Mouse (Mus musculus) MEL (cell line): ENCODE measurements at regions not wholly inside any gene's neighbourhood (a gene's known extent, or its start where the extent isn't known, plus 50 kb on each side); places are given as distances from the start of the nearest gene placed in this dataset.

Source experiments
- DNase-seq: peaks from one replicate; pipeline ENCODE4 v3.0.0; 2011; ENCODE audit warnings: low read depth, low spot score
- H3K27ac ChIP-seq: 2 replicates; pipeline ENCODE4 v1.5.1; 2012; ENCODE audit warnings: low read depth, mild to moderate bottlenecking, control low read depth, low read length, moderate library complexity; ENCODE audit not compliant: control insufficient read depth
- H3K27me3 ChIP-seq, 2 experiments: fragments of 150-350 bp in 1 of 2; sonication (generic) in 1 of 2; 2 replicates each; pipeline ENCODE4 v1.6.1; 2012; ENCODE audit warnings: low read length in 2 of 2, mild to moderate bottlenecking in 2 of 2, improper control_type of control experiment in 1 of 2, moderate library complexity in 1 of 2; ENCODE audit not compliant: insufficient read depth in 2 of 2, control insufficient read depth in 1 of 2
- H3K36me3 ChIP-seq, 2 experiments: 2 replicates each; pipeline ENCODE4 v1.6.1; 2012 to 2014; ENCODE audit warnings: low read length in 2 of 2, improper control_type of control experiment in 1 of 2, inconsistent platforms in 1 of 2, mild to moderate bottlenecking in 1 of 2; ENCODE audit not compliant: insufficient read depth in 2 of 2, control insufficient read depth in 1 of 2
- H3K4me1 ChIP-seq, 2 experiments: fragments of 150-350 bp in 1 of 2; sonication (generic) in 1 of 2; 2 replicates each; pipeline ENCODE4 v1.6.1; 2012; ENCODE audit warnings: low read length in 2 of 2, improper control_type of control experiment in 1 of 2, mild to moderate bottlenecking in 1 of 2; ENCODE audit not compliant: insufficient read depth in 2 of 2, control insufficient read depth in 1 of 2
- H3K4me3 ChIP-seq, 2 experiments: fragments of 150-350 bp in 1 of 2; sonication (generic) in 1 of 2; 2 replicates each; pipeline ENCODE4 v1.5.1; 2012; ENCODE audit warnings: low read depth in 2 of 2, low read length in 2 of 2, mild to moderate bottlenecking in 2 of 2, moderate library complexity in 2 of 2, control low read depth in 1 of 2, improper control_type of control experiment in 1 of 2; ENCODE audit not compliant: control insufficient read depth in 1 of 2, insufficient read depth in 1 of 2
- H3K79me2 ChIP-seq: 2 replicates; pipeline ENCODE4 v1.6.1; 2012; ENCODE audit warnings: mild to moderate bottlenecking, low read length, moderate library complexity; ENCODE audit not compliant: control insufficient read depth, poor library complexity, insufficient read depth
- H3K9ac ChIP-seq: 2 replicates; pipeline ENCODE4 v1.6.1; 2012; ENCODE audit warnings: low read depth, mild to moderate bottlenecking, control low read depth, low read length, moderate library complexity; ENCODE audit not compliant: control insufficient read depth, poor library complexity, severe bottlenecking
- H3K9me3 ChIP-seq: fragments of 150-350 bp; sonication (generic); replicated peaks from 2 replicates; pipeline ENCODE4 v1.6.1; 2012; ENCODE audit warnings: mild to moderate bottlenecking, low read length, improper control_type of control experiment, moderate library complexity; ENCODE audit not compliant: insufficient read depth
- CTCF ChIP-seq, 3 experiments: IDR thresholded peaks in 2 of 3; conservative IDR thresholded peaks in 1 of 3; 2 replicates each; pipeline ENCODE4 v1.5.1; 2011 to 2012; ENCODE audit warnings: low read length in 3 of 3, low read depth in 2 of 3, mild to moderate bottlenecking in 2 of 3, improper control_type of control experiment in 1 of 3, inconsistent platforms in 1 of 3, mixed read lengths in 1 of 3, moderate library complexity in 1 of 3; ENCODE audit not compliant: control insufficient read depth in 1 of 3, insufficient read depth in 1 of 3, poor library complexity in 1 of 3, severe bottlenecking in 1 of 3
- ELF1 ChIP-seq: IDR thresholded peaks from 2 replicates; pipeline ENCODE4 v1.6.1; 2014; ENCODE audit warnings: low read depth, mild to moderate bottlenecking, inconsistent platforms, low read length, improper control_type of control experiment, moderate library complexity
- EP300 ChIP-seq, 2 experiments: IDR thresholded peaks; 2 replicates each; pipeline ENCODE4 v1.6.1; 2011; ENCODE audit warnings: improper control_type of control experiment in 2 of 2, low read length in 2 of 2, low read depth in 1 of 2, mild to moderate bottlenecking in 1 of 2
- GABPA ChIP-seq: IDR thresholded peaks from 2 replicates; pipeline ENCODE4 v1.6.1; 2012; ENCODE audit warnings: low read depth, mild to moderate bottlenecking, inconsistent platforms, low read length, improper control_type of control experiment, moderate library complexity
- HCFC1 ChIP-seq: IDR thresholded peaks from 2 replicates; pipeline ENCODE4 v1.6.1; 2012; ENCODE audit warnings: low read depth, mild to moderate bottlenecking, inconsistent platforms, low read length, improper control_type of control experiment, moderate library complexity
- MXI1 ChIP-seq: IDR thresholded peaks from 2 replicates; pipeline ENCODE4 v1.6.1; 2011; ENCODE audit warnings: mild to moderate bottlenecking, low read depth, low read length, improper control_type of control experiment
- MYC ChIP-seq: IDR thresholded peaks from 2 replicates; pipeline ENCODE4 v1.6.1; 2011; ENCODE audit warnings: low read depth, mild to moderate bottlenecking, low read length, improper control_type of control experiment, moderate library complexity
- NRF1 ChIP-seq: IDR thresholded peaks from 2 replicates; pipeline ENCODE4 v1.6.1; 2014; ENCODE audit warnings: low read depth, mild to moderate bottlenecking, inconsistent platforms, low read length, improper control_type of control experiment, moderate library complexity; ENCODE audit not compliant: poor library complexity, insufficient read depth, severe bottlenecking
- POLR2AphosphoS2 ChIP-seq: IDR thresholded peaks from 2 replicates; pipeline ENCODE4 v1.6.1; 2011; ENCODE audit warnings: low read length, improper control_type of control experiment
- POLR2AphosphoS5 ChIP-seq: IDR thresholded peaks from 2 replicates; pipeline ENCODE4 v1.6.1; 2012; ENCODE audit warnings: low read depth, borderline replicate concordance, mild to moderate bottlenecking, inconsistent platforms, low read length, moderate library complexity, mixed read lengths
- RCOR1 ChIP-seq: IDR thresholded peaks from 2 replicates; pipeline ENCODE4 v1.6.1; 2012; ENCODE audit warnings: low read depth, mild to moderate bottlenecking, inconsistent platforms, low read length, improper control_type of control experiment
- SMC3 ChIP-seq: IDR thresholded peaks from 2 replicates; pipeline ENCODE4 v1.6.1; 2011; ENCODE audit warnings: low read depth, low read length, improper control_type of control experiment
- USF1 ChIP-seq: IDR thresholded peaks from 2 replicates; pipeline ENCODE4 v1.6.1; 2014; ENCODE audit warnings: low read depth, mild to moderate bottlenecking, inconsistent platforms, low read length, improper control_type of control experiment, moderate library complexity
- USF2 ChIP-seq, 2 experiments: IDR thresholded peaks; 2 replicates each; pipeline ENCODE4 v1.6.1; 2011 to 2012; ENCODE audit warnings: improper control_type of control experiment in 2 of 2, low read length in 2 of 2, borderline replicate concordance in 1 of 2, inconsistent platforms in 1 of 2, low read depth in 1 of 2, mild to moderate bottlenecking in 1 of 2; ENCODE audit not compliant: insufficient read depth in 1 of 2
- ZC3H11A ChIP-seq: IDR thresholded peaks from 2 replicates; pipeline ENCODE4 v1.6.1; 2012; ENCODE audit warnings: low read depth, mild to moderate bottlenecking, inconsistent platforms, low read length, improper control_type of control experiment
- ZKSCAN1 ChIP-seq: IDR thresholded peaks from 2 replicates; pipeline ENCODE4 v1.6.1; 2012; ENCODE audit warnings: low read depth, mild to moderate bottlenecking, inconsistent platforms, low read length, improper control_type of control experiment, moderate library complexity
- ZMIZ1 ChIP-seq: IDR thresholded peaks from 2 replicates; pipeline ENCODE4 v1.6.1; 2012; ENCODE audit warnings: low read depth, mild to moderate bottlenecking, inconsistent platforms, low read length, improper control_type of control experiment, moderate library complexity

GRCm38 (mm10) chr4:7142781-7143180 lies 1096.1 kb downstream of the Car8 start:
- Histone ChIP-seq H3K79me2 (no peaks in the 10 kb centered on the region), H3K4me1 (no peaks in the 10 kb centered on the region), H3K27ac (no peak overlapping the region), H3K9ac (no peak overlapping the region), H3K4me3 (no peak overlapping the region), H3K36me3 (no peaks in the 10 kb centered on the region), H3K27me3 (no peaks in the 10 kb centered on the region), H3K9me3 (no peaks in the 10 kb centered on the region)
- no peak for DNase-seq
- TF ChIP-seq ZKSCAN1 (no peak), EP300 (IDR thresholded peaks at IDR 0.05; ENCODE audit: low read depth in 1 of 2, low read length in 2 of 2) (no peak), ZMIZ1 (no peak), MXI1 (no peak), POLR2AphosphoS5 (no peak), POLR2AphosphoS2 (no peak), RCOR1 (no peak), ZC3H11A (no peak), MYC (no peak), NRF1 (no peak), USF2 (IDR thresholded peaks at IDR 0.05; ENCODE audit: borderline replicate concordance in 1 of 2, insufficient read depth in 1 of 2, low read depth in 1 of 2, low read length in 2 of 2) (no peak), GABPA (no peak)

GRCm38 (mm10) chr4:7112159-7112558 lies 1126.7 kb downstream of the Car8 start:
- DNase-seq, result no peak
- TF ChIP-seq USF1, result no peak
- TF ChIP-seq ZC3H11A, result no peak
- no peak for TF ChIP-seq ZMIZ1
- TF ChIP-seq RCOR1, result no peak
- no peak for TF ChIP-seq MYC
- no peak for TF ChIP-seq SMC3
- no peak for TF ChIP-seq CTCF (IDR thresholded peaks at IDR 0.05 in 2 of 3, conservative IDR thresholded peaks at IDR 0.05 in 1 of 3; ENCODE audit: control insufficient read depth in 1 of 3, insufficient read depth in 1 of 3, low read depth in 2 of 3, low read length in 3 of 3, poor library complexity in 1 of 3, severe bottlenecking in 1 of 3)
- no peak for TF ChIP-seq NRF1
- no peak for TF ChIP-seq HCFC1
- TF ChIP-seq GABPA, result no peak
- TF ChIP-seq ELF1, result no peak
- TF ChIP-seq USF2 (IDR thresholded peaks at IDR 0.05; ENCODE audit: borderline replicate concordance in 1 of 2, insufficient read depth in 1 of 2, low read depth in 1 of 2, low read length in 2 of 2), result no peak
- TF ChIP-seq MXI1, result no peak
- Histone ChIP-seq H3K36me3 (no peaks in the 10 kb centered on the region), H3K27ac (no peak overlapping the region), H3K4me1 (no peaks in the 10 kb centered on the region), H3K79me2 (no peaks in the 10 kb centered on the region), H3K27me3 (no peaks in the 10 kb centered on the region), H3K4me3 (no peak overlapping the region), H3K9me3 (no peaks in the 10 kb centered on the region), H3K9ac (no peak overlapping the region)
